Mouse (Mus musculus) kidney, adult 8-10 months (tissue): ENCODE measurements at regions not wholly inside any gene's neighbourhood (a gene's known extent, or its start where the extent isn't known, plus 50 kb on each side); places are given as distances from the start of the nearest gene placed in this dataset.
A peak's percentile ranks its signal among the peaks of the same experiment; 100 is the strongest.

Experiments used
- DNase-seq, 2 experiments: peaks; one replicate each; pipeline ENCODE4 v3.0.0; 2022

DNA sequence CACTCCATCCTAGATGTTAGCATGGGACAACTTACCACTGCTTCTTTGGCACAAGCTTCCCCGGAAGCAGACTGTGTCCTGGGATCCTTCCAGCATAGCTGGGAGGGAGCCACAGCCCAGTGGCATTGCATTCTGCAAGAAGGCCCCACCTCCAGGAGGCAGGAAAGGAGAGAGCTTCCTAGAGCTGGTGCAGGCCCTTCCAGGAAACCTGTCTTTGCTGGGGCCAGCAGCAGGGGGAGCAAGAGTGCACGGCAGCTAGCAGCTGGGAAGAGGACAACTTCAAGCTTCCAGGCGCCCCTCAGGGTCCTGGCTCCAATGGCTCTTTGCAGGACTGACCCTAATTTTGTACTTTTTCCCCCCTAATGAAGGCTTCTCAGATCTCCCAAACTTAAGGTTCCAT lies 115.4 kb upstream of the Sorcs3 start:
- DNase-seq, result peak in 1 of 2 experiments; percentile 5

DNA sequence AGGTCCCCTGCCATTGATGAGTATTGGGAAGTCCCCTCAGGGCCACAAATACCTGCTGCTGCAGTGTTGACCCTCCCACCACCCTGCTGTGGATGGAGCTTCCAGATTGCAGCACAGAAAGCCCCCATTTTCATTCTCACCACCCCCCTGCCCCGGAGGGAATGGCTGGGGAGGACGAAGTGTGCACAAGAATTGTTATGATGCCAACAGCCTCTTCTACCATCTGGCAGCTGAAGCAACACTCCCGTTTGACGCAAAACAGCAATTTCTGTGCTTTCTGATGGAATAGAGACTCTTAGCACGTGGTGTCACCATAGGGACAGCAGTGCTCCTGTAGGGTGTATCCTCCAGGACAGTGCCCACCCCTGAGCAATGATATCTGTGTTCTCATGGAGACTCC lies 108.5 kb upstream of the Sorcs3 start:
- DNase-seq, result no peak

DNA sequence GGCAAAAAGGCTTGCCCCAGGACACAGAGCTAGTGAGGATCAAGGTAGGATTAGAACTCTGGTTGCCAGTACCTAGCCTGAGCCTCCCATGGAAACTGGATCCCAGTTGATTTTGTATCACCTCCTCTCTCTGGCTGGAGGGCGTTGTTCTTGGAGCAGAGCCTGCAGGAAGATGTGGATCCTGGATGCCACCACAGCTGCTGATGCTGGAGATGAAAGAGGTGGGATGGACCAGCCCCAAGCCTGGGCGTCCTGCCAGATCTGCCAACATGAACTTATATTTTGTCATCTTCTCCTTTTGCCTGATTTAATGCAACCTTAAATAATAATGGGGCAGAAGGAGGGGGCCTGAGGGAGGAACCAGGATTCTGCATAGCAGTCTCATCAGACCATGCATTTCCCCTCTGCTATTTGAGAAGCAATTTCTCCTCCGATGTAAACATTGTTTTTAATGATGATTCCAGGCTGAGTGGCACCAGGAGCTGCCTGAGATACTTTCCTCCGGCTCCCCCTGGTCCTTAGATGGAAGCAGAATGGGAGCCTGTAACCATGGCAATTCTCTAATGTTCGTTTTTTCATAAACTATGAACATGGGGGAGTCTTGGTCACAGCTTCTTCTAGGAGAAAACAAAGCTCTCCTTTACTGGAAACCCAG lies 107.8 kb upstream of the Sorcs3 start:
- no peak for DNase-seq

DNA sequence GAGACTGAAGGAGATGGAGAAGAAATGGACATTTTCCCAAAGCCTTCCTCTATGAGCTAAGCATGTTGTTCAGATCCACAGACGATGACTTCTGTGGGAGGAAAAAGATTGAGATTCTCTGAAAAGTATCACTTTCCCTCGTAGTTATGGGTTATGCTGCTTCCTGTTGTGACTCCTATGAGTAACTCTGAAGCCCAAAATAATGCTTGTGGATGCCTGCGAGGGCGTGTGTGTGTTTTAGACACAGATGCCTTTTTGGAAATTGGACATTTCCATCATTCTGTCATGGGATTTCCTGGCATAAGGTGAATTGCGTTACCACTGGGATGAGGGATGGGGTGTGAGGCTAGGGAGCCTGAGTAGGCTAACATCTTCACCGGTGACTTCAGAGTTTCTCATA lies 104.8 kb upstream of the Sorcs3 start:
- DNase-seq, result no peak

DNA sequence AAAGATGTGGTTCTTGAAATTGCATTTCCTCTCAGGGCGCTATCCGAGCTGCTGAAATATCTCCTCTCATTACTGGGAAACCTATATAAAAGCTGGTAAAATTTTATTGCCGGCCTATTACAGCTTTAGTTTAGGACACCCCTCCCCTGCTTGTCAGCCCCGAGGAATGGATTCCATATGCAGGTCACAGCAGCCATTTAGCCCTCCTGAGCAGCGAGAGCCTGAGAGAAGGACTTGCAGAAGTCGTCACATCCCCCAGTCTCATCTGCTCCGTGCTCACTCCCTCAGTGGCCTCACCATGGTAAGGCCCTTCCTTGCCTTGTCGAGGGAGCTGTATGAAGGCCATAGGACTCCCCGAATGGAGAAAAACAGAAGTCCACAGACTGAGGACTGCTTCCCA lies 90.7 kb upstream of the Sorcs3 start:
- no peak for DNase-seq

DNA sequence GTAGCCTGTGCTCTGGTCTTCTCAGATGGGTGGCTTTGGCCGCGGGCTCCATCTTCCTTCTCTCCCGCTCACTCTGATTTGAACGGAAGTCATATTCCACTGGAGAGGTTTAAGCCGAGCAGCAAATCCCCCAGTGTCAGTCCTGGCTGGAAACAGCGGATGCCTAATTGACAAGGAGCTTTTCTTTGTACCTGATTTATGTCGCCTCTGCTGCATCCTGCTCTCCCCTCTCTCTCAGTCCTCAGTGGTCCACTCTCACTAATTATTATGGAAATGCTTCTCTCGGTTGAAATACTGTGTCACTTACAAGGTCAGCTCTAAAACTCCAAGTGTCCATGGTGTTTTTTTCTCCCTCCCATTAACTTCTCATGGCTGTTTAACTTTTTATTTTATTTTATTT lies 90.1 kb upstream of the Sorcs3 start:
- DNase-seq, result no peak

DNA sequence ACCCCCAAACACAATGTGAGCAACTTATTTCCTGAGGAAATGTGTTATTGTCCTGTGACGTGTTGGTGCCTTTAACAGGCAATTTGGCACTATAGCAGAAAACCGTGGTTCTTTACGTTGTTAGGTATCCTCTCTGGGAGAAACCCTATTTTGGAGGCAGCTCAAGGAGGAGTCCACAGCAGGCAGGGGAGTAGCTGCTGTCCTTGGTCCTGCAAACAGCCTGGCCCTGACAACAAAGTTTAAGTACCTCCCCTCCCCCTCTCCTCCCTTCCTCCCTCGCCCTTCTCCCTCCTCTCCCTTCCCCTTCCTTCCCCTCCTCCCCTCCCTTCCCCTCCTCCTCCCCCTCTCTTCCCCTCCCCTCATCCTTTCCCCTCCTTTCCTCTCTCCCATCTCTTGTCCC lies 89.1 kb upstream of the Sorcs3 start:
- DNase-seq, result no peak

DNA sequence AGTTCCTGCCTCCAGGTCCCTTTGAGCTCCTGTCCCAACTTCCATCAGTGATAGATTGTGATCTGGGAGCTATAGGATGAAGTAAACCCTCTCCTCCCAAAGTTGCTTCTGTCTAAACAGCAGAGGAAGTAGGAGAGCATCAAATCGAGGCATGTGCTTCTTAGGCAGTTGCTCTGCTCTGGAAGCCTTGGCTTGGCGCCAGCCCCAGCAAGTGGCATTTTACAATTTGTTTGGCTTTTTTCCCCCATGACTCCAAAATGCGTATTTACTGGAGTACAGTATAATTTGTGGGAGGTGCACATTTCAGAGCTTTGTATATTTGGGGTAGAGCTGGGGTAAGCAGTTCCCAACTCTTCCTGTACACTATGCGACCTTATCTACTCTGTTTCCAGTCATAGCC lies 88.2 kb upstream of the Sorcs3 start:
- no peak for DNase-seq

DNA sequence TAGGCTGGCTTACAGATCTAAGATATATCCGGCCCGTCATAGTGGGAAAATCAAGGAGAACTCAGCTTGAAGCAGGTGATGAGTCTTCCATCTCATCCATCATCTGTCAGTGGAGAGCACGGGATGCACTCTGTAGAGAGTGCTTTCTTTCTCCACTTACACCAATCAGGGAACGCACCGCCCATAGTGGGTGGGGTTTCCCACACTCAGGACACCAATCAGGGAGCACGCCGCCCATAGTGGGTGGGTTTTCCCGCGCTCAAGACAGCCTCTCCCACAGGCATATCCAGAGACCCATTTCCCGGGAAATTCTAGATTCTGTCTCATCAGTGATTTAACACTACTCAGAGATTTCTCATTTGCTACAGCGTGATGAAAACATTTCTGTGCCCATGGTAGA lies 83.5 kb upstream of the Sorcs3 start:
- DNase-seq, result no peak

DNA sequence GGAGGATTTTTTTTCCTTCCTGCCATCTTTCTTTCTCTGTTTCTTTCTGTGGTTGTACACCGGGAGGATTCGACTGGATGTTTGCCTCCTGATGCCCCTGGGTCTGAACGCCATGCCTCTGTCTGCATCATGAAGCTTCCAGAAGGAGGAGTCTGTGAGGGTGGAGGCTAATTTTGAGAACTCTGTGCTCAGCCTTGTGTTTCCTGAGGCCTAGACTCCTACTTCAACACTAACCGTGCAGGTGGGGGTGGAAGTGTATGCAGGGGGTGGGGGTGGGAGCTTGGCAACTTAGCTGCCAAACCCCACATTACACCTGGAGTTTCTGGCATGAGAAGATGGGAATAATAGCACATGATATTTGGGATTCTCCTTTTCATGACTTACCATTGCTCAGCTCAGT lies 82.0 kb upstream of the Sorcs3 start:
- DNase-seq, result no peak

DNA sequence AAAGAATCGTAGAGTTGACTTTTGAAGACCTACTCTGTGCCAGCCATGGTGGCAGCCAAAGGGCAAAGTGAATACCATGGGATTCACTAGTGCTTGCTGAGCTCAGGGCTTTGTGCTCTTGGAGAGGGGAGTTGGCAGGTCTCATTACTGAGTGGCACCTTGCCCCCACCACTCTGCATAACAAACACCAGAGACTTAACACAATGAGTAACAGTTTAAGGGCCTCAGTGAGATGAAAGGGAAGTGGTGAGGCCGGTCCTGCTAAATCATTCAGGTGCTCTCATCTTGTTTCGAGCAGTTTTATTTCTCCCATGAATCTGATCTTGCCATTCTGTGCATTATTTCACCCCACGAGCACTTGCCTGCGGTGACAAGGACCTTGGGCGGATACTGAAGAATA lies 80.1 kb upstream of the Sorcs3 start:
- DNase-seq, result no peak

DNA sequence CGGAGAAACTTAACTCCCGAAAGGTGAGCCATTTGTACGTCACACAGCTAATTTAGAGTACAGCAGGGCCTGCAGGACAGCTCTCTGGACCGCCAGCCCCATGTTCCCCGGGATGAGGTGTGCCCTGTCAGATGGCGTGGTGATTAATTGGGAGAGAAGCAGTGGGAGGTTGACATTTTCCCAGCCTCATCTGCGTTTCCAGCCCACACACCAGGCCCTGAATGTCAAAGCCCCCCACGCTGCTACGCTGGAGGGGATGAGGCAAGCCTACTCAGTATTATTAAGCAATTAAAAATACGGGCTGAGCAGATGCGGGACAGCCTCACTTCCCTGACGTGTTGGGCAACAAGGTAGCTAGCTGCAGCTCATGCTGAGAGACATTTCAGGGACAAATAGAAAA lies 77.7 kb upstream of the Sorcs3 start:
- DNase-seq, result no peak

DNA sequence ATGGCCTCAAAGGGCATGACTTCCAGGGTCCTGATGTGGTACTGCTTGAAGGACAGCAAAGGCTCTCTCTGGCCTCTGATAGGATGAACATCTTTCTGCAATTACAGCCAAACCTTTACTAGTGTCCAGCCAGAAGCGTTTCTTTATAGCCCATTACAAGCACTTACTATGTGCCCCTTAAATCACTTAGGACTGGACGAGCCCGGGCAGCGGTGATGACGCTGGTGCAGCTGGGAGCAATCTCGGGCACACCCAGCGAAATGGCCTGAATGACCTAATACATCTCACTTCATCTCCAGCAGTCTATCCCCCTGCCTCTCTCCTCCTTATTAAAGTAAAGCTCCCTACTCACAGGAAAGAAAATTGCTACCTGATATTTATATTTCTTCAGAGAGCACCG lies 69.6 kb upstream of the Sorcs3 start:
- DNase-seq, result no peak

DNA sequence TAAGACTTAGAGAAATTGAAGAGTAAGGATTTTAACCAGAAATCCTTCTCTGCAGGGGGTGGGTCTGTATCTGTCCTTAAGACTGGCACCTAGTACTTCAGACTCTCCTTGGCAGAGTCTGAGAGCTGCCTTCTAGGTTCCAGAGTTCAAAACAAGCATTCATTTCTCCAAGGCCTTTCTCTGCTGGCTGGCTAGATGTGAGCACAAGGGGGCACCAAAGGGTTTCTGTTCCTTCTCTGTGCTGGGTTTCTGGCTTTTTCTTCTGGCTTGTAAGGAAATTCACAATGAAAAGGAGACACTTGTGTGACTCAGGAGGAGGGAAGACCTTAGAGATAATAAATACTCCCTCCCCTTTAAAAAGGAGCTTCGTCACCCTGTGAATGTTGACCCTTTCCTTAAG lies 61.7 kb upstream of the Sorcs3 start:
- DNase-seq, result peak; percentile 43 to 64
